Mouse (Mus musculus) CH12F3 (cell line): ENCODE data around the gene Adam1b.

Experiments
- in situ Hi-C: fragments of 300-500 bp; cut with MboI; formaldehyde crosslinking; loops from 2 replicates; pipeline ENCODE4 v1.14.3; 2020; ENCODE audit warnings: low sequenced_read_pairs

Adam1b gene

GRCm38 (mm10) chr5:121450476-121450875 is 52.8 kb downstream of the Adam1b start:
- in situ Hi-C loops = no loop called here
